Mouse (Mus musculus) mouse trophoblast stem cell (cell line): ENCODE measurements around the gene 4921524J17Rik.

ENCODE experiments used
- in situ Hi-C, 2 experiments: fragments of 300-500 bp; cut with MseI, MboI; formaldehyde crosslinking; loops; 2 replicates in 1 of 2; 3 replicates in 1 of 2; pipeline ENCODE4 v1.15.1; 2025

4921524J17Rik gene

GRCm38 (mm10) chr8:85445936-85446685, 13.5 kb upstream of the 4921524J17Rik start:
- in situ Hi-C loops, result no loop called here

GRCm38 (mm10) chr8:85444092-85444491, 11.5 kb upstream of the 4921524J17Rik start:
- in situ Hi-C loops, result no loop called here

- in situ Hi-C loops, result no loop called here
Measured at GRCm38 (mm10) chr8:85441564-85441963, 8.9 kb upstream of the 4921524J17Rik start.

GRCm38 (mm10) chr8:85435736-85436135, 3.1 kb upstream of the 4921524J17Rik start:
- in situ Hi-C loops, result no loop called here

GRCm38 (mm10) chr8:85434817-85435216, 2.2 kb upstream of the 4921524J17Rik start:
- in situ Hi-C loops, result no loop called here

- in situ Hi-C loops, result no loop called here
Measured at GRCm38 (mm10) chr8:85433017-85433393, 372 bp upstream of the 4921524J17Rik start.

- in situ Hi-C loops, result no loop called here
Measured at GRCm38 (mm10) chr8:85431281-85432167, 1.1 kb downstream of the 4921524J17Rik start.

GRCm38 (mm10) chr8:85430801-85431200, 1.8 kb downstream of the 4921524J17Rik start:
- in situ Hi-C loops, result no loop called here

GRCm38 (mm10) chr8:85429219-85429618, 3.4 kb downstream of the 4921524J17Rik start:
- in situ Hi-C loops, result no loop called here

- in situ Hi-C loops, result no loop called here
Measured at GRCm38 (mm10) chr8:85427026-85427425, 5.6 kb downstream of the 4921524J17Rik start.

GRCm38 (mm10) chr8:85421329-85421728, 11.3 kb downstream of the 4921524J17Rik start:
- in situ Hi-C loops, result no loop called here

- in situ Hi-C loops, result no loop called here
Measured at GRCm38 (mm10) chr8:85408526-85408925, 24.1 kb downstream of the 4921524J17Rik start.

GRCm38 (mm10) chr8:85408053-85408505, 24.6 kb downstream of the 4921524J17Rik start:
- in situ Hi-C loops, result no loop called here

- in situ Hi-C loops, result no loop called here
Measured at GRCm38 (mm10) chr8:85405961-85406360, 26.7 kb downstream of the 4921524J17Rik start.

GRCm38 (mm10) chr8:85405418-85405817, 27.2 kb downstream of the 4921524J17Rik start:
- in situ Hi-C loops, result no loop called here

- in situ Hi-C loops, result loop anchor here (5.0 kb wide), 2 partner anchors 76 to 86 kb away; no protein-coding TSS in a partner anchor
Measured at GRCm38 (mm10) chr8:85398548-85398947, 34.1 kb downstream of the 4921524J17Rik start.

- in situ Hi-C loops, result loop anchor here (5.0 kb wide), 2 partner anchors 75 to 85 kb away; no protein-coding TSS in a partner anchor
Measured at GRCm38 (mm10) chr8:85397508-85397907, 35.1 kb downstream of the 4921524J17Rik start.

- in situ Hi-C loops, result loop anchor here (5.0 kb wide), 2 partner anchors 74 to 84 kb away; no protein-coding TSS in a partner anchor
Measured at GRCm38 (mm10) chr8:85396432-85397079, 36.1 kb downstream of the 4921524J17Rik start.

GRCm38 (mm10) chr8:85395681-85396431, 36.8 kb downstream of the 4921524J17Rik start:
- in situ Hi-C loops, result loop anchor here (5.0 kb wide), 2 partner anchors 74 to 84 kb away; no protein-coding TSS in a partner anchor

GRCm38 (mm10) chr8:85395017-85395416, 37.6 kb downstream of the 4921524J17Rik start:
- in situ Hi-C loops, result loop anchor here (5.0 kb wide), 2 partner anchors 73 to 83 kb away; no protein-coding TSS in a partner anchor

GRCm38 (mm10) chr8:85393199-85393598, 39.4 kb downstream of the 4921524J17Rik start:
- in situ Hi-C loops, result no loop called here
